Mouse (Mus musculus) C2C12 (cell line): ENCODE results near the gene Neurl1b.

Source experiments
- CTCF ChIP-seq: IDR thresholded peaks from one replicate; pipeline ENCODE4 v1.5.1; 2011; ENCODE audit not compliant: control insufficient read depth, insufficient read depth, insufficient read length
- MAX ChIP-seq: IDR thresholded peaks from one replicate; pipeline ENCODE4 v1.6.1; 2011; ENCODE audit warnings: mild to moderate bottlenecking, control low read depth
- MYOD1 ChIP-seq: IDR thresholded peaks from one replicate; pipeline ENCODE4 v1.6.1; 2011; ENCODE audit warnings: low read depth; ENCODE audit not compliant: control insufficient read depth, insufficient read length
- MYOG ChIP-seq: IDR thresholded peaks from one replicate; pipeline ENCODE4 v1.6.1; 2011; ENCODE audit not compliant: control insufficient read depth, insufficient read length; ENCODE audit errors: extremely low read depth

GRCm38 (mm10) chr17:26412967-26413366 is 1.7 kb upstream of the Neurl1b start:
- no peak for TF ChIP-seq CTCF
- TF ChIP-seq MAX: no peak
- no peak for TF ChIP-seq MYOD1
- TF ChIP-seq MYOG: no peak
